Mouse (Mus musculus) WW6 (cell line): ENCODE data around the gene Bst2.

Experiments
- DNase-seq: peaks from one replicate; pipeline ENCODE4 v3.0.0-alpha.2; 2013; ENCODE audit warnings: low read depth, low spot score

Gene Bst2

GRCm38 (mm10) chr8:71485142-71486135 is 51.8 kb downstream of the Bst2 start, which contains the start of gene Ano8:
TSS of gene Ano8 (minus strand) at chr8:71485963.
- no peak for DNase-seq

- DNase-seq, result no peak
These were observed 52.5 kb downstream of the Bst2 start for GRCm38 (mm10) chr8:71484736-71485135.
